Mouse (Mus musculus): ENCODE measurements around the gene Gabrb3. TPM values are rescaled to one million over a fixed set of nuclear protein-coding genes. Genes with fewer than 3 reads are reported as not detected.
A peak's percentile ranks its signal among the peaks of the same experiment; 100 is the strongest.

Gene Gabrb3
- total and polyA plus RNA-seq, 2 experiments from 2014 or later: 58.0 to 159 TPM

GRCm38 (mm10) chr7:57538565-57538964 lies 119.1 kb downstream of the Gabrb3 start:
- H3K4me3 ChIP-seq (ENCODE audit: low read depth, low read length): no peak overlapping the region
- ATAC-seq (ENCODE audit: low FRiP score) (no peak), DNase-seq (ENCODE audit: low spot score) (peak; percentile 23)
- WGBS: 22% methylated on average over 7 of the region's 7 CpGs
- H3K27ac ChIP-seq (ENCODE audit: low read depth, low read length): no peak overlapping the region
- H3K4me1 ChIP-seq (ENCODE audit: insufficient read depth, low read length): no peaks in the 10 kb centered on the region
- no peak overlapping the region for H3K4me2 ChIP-seq (ENCODE audit: low read depth, low read length, poor library complexity, severe bottlenecking)
- peak; percentile 53 for TF ChIP-seq CTCF (IDR thresholded peaks at IDR 0.05)
- no peaks in the 10 kb centered on the region for H3K36me3 ChIP-seq (ENCODE audit: insufficient read depth, low read length)
- no peaks in the 10 kb centered on the region for H3K27me3 ChIP-seq (ENCODE audit: insufficient read depth, low read length)
- H3K9me3 ChIP-seq (ENCODE audit: low read length): no peaks in the 10 kb centered on the region
- no peak overlapping the region for H3K9ac ChIP-seq (replicated peaks; ENCODE audit: low read length, poor library complexity, severe bottlenecking)

- Histone ChIP-seq H3K9me3 (ENCODE audit: low read length) (no peaks in the 10 kb centered on the region), H3K27me3 (ENCODE audit: insufficient read depth, low read length) (no peaks in the 10 kb centered on the region), H3K9ac (replicated peaks; ENCODE audit: low read length, poor library complexity, severe bottlenecking) (no peak overlapping the region), H3K36me3 (ENCODE audit: insufficient read depth, low read length) (no peaks in the 10 kb centered on the region), H3K27ac (ENCODE audit: low read depth, low read length) (no peak overlapping the region), H3K4me3 (ENCODE audit: low read depth, low read length) (no peak overlapping the region), H3K4me1 (ENCODE audit: insufficient read depth, low read length) (no peaks in the 10 kb centered on the region), H3K4me2 (ENCODE audit: low read depth, low read length, poor library complexity, severe bottlenecking) (no peak overlapping the region)
- no peak for DNase-seq (ENCODE audit: low spot score)
- WGBS: 65% methylated on average over 3 of the region's 3 CpGs
- ATAC-seq (ENCODE audit: low FRiP score): no peak
- TF ChIP-seq CTCF (IDR thresholded peaks at IDR 0.05): no peak
Observed at GRCm38 (mm10) chr7:57560732-57561436, 141.4 kb downstream of the Gabrb3 start.

DNA sequence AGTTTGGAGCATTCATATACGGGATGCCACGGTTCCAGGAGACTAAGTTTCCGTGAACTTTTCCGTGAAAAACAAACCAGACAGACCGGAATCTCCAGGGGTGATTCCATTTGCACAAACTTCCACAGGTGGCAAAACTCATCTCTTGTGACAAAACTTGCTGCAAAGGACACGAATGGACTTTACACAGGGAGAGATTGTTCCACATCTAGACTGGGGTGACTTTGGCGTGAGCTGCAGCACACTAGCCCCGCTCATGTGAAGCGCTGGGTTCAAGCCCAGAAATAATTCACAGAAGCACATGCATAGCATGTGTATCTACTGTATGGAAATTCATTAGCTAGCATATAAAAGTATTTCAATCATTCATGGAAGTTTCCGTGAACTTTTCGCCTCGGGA lies 144.9 kb downstream of the Gabrb3 start:
- Histone ChIP-seq H3K27ac (ENCODE audit: low read depth, low read length) (no peak overlapping the region), H3K4me3 (ENCODE audit: low read depth, low read length) (no peak overlapping the region), H3K4me2 (ENCODE audit: low read depth, low read length, poor library complexity, severe bottlenecking) (no peak overlapping the region), H3K36me3 (ENCODE audit: insufficient read depth, low read length) (no peaks in the 10 kb centered on the region), H3K27me3 (ENCODE audit: insufficient read depth, low read length) (no peaks in the 10 kb centered on the region), H3K9me3 (ENCODE audit: low read length) (no peaks in the 10 kb centered on the region), H3K4me1 (ENCODE audit: insufficient read depth, low read length) (no peaks in the 10 kb centered on the region), H3K9ac (replicated peaks; ENCODE audit: low read length, poor library complexity, severe bottlenecking) (no peak overlapping the region)
- no peak for TF ChIP-seq CTCF (IDR thresholded peaks at IDR 0.05)
- no peak for ATAC-seq (ENCODE audit: low FRiP score)
- no peak for DNase-seq (ENCODE audit: low spot score)
- WGBS: 93% methylated on average over 12 of the region's 12 CpGs

GRCm38 (mm10) chr7:57590451-57591248 lies 171.2 kb downstream of the Gabrb3 start:
- H3K9me3 ChIP-seq (ENCODE audit: low read length): no peaks in the 10 kb centered on the region
- ATAC-seq (ENCODE audit: low FRiP score): peak; percentile 91
- no peaks in the 10 kb centered on the region for H3K27me3 ChIP-seq (ENCODE audit: insufficient read depth, low read length)
- peak overlapping the region; percentile 93 for H3K27ac ChIP-seq (ENCODE audit: low read depth, low read length)
- peak overlapping the region; percentile 64 for H3K4me2 ChIP-seq (ENCODE audit: low read depth, low read length, poor library complexity, severe bottlenecking)
- 0% methylated on average over 43 of the region's 74 CpGs for WGBS
- no peaks in the 10 kb centered on the region for H3K36me3 ChIP-seq (ENCODE audit: insufficient read depth, low read length)
- peak; percentile 13; the same call in 1 of the 2 replicates for TF ChIP-seq CTCF (IDR thresholded peaks at IDR 0.05)
- H3K4me1 ChIP-seq (ENCODE audit: insufficient read depth, low read length): 0 out of 2 replicates have a peak, but pooled peaks cover 10% of the 10 kb centered on the region
- peak overlapping the region; percentile 64 for H3K4me3 ChIP-seq (ENCODE audit: low read depth, low read length)
- peak overlapping the region; percentile 88 for H3K9ac ChIP-seq (replicated peaks; ENCODE audit: low read length, poor library complexity, severe bottlenecking)
- DNase-seq (ENCODE audit: low spot score): peak; percentile 80

DNA sequence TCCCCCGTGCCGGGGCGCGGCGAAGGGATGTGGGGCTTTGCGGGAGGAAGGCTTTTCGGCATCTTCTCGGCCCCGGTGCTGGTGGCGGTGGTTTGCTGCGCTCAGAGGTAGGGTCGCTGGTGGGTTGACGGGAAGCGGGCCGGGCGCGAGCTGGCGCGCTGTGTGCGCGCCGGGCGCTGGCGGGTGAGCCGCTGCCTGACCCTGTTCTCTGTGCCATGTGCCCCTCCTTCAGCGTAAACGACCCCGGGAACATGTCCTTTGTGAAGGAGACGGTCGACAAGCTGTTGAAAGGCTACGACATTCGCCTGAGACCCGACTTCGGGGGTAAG lies 171.7 kb downstream of the Gabrb3 start:
- DNase-seq (ENCODE audit: low spot score): peak; percentile 30

More for the DNA sequence above, 171.7 kb downstream of the Gabrb3 start:
- no peaks in the 10 kb centered on the region for H3K27me3 ChIP-seq (ENCODE audit: insufficient read depth, low read length)
- WGBS: under 1% methylated on average over 25 of the region's 34 CpGs
- TF ChIP-seq CTCF (IDR thresholded peaks at IDR 0.05): no peak
- peak overlapping the region; percentile 88 for H3K9ac ChIP-seq (replicated peaks; ENCODE audit: low read length, poor library complexity, severe bottlenecking)
- H3K4me1 ChIP-seq (ENCODE audit: insufficient read depth, low read length): 0 out of 2 replicates have a peak, but pooled peaks cover 10% of the 10 kb centered on the region
- peak; percentile 81 for ATAC-seq (ENCODE audit: low FRiP score)
- peak overlapping the region; percentile 64 for H3K4me3 ChIP-seq (ENCODE audit: low read depth, low read length)
- peak overlapping the region; percentile 64 for H3K4me2 ChIP-seq (ENCODE audit: low read depth, low read length, poor library complexity, severe bottlenecking)
- no peaks in the 10 kb centered on the region for H3K9me3 ChIP-seq (ENCODE audit: low read length)
- no peaks in the 10 kb centered on the region for H3K36me3 ChIP-seq (ENCODE audit: insufficient read depth, low read length)
- H3K27ac ChIP-seq (ENCODE audit: low read depth, low read length): peak overlapping the region; percentile 93

All from midbrain, postnatal 0 days (tissue).